Mouse (Mus musculus) megakaryocyte, adult 5-6 weeks (primary cell): Measurements from ENCODE around the gene Tmem151a. TPM values are rescaled to one million over a fixed set of nuclear protein-coding genes. Genes with fewer than 3 reads are reported as not detected.

Experiments
- ATAC-seq: 2 replicates; pipeline ENCODE4 v1.8.0; 2016; ENCODE audit warnings: mild to moderate bottlenecking, inconsistent platforms; ENCODE audit not compliant: poor library complexity, severe bottlenecking
- total RNA-seq, 2 experiments: library from RNA; stranded (forward) in 1 of 2; stranded (reverse) in 1 of 2; fragments of 153-499, 151-499 nt in 1 of 2; fragments of 221-1000, 200-1000 nt in 1 of 2; gene quantifications; 2 replicates each; pipeline versions ENCODE4 v1.2.3 to v1.2.4; 2015 to 2017

Tmem151a gene
- total RNA-seq, 2 experiments from 2014 or later, result not detected

DNA sequence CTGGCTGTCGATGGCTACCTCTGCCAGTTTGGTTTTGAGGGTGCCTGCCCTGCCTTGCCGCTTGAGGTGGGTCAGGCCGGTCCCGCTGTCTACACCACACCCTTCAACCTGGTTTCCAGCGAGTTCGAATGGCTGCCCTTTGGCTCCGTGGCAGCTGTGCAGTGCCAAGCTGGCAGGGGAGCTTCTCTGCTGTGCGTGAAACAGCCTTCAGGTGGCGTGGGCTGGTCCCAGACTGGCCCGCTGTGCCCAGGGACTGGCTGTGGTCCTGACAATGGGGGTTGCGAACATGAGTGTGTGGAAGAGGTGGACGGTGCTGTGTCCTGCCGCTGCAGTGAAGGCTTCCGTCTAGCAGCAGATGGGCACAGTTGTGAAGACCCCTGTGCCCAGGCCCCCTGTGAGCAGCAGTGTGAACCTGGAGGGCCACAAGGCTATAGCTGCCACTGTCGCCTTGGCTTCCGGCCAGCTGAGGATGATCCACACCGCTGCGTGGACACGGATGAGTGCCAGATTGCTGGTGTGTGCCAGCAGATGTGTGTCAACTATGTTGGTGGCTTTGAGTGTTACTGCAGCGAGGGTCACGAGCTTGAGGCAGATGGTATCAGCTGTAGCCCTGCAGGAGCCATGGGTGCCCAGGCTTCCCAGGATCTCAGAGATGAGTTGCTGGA lies 16.6 kb downstream of the Tmem151a start:
- no peak for ATAC-seq

DNA sequence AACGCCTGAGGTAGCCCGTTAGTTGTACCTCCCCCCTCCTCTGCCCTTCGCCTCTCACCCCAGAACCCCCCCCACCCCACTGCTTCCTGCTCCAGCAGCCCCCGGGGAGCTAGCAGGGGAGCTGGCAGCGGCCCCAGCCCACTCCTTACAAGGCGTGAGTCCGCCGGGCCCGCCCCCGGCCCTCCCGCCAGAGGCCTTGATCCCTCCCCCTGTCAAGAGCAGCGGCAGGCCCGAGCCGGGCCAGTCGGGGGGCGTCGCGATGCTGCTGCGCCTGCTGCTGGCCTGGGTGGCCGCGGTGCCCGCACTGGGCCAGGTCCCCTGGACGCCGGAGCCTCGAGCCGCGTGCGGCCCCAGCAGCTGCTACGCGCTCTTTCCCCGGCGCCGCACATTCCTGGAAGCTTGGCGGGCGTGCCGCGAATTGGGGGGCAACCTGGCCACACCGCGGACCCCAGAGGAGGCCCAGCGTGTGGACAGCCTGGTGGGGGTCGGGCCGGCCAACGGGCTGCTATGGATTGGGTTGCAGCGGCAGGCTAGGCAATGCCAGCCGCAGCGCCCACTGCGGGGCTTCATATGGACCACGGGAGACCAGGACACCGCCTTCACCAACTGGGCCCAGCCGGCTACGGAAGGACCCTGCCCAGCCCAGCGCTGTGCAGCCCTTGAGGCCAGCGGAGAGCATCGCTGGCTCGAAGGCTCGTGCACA lies 17.3 kb downstream of the Tmem151a start, which contains the start of gene Cd248:
Gene Cd248 (plus strand): TSS at position 212 of the 703 bp plus-strand sequence.
- no peak for ATAC-seq

DNA sequence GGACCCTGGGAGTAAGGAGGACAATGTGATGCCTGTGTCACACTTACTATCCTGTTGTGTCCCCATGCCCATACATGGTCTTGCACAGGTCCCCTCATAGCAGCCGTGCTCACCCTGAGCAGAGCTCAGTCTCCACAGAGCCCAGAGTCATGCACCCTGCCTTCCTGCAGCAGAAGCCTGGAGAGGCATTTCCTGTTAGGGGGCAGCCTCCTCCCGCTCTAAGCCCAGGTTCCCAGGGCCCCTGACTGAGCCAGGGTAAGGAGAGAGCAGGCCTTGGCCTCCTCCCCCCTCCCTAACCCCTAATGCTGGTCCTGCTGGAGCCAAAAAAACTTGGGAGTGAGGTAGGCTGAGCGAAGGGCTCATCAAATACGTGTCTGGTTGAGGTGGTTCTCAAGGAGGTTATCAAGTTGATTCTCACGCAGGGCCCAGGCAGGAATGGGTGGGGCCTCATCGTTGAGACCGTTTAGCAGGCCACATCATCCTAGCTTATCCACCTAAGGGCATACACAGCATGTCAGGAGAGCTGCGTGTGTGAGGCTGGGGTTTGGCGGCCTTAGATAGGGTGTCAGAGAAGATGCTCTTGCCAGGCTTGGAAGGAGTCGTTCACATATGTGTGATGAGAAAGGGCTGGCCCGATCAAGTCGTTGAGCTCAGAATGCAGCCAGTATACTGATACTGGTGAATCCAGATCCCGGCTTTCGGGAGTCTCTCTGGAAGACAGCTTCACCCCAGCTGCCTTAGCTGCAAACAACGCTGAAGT lies 18.1 kb downstream of the Tmem151a start:
- 0 out of 2 replicates have a peak, but pooled peaks have one; percentile 20 for ATAC-seq

DNA sequence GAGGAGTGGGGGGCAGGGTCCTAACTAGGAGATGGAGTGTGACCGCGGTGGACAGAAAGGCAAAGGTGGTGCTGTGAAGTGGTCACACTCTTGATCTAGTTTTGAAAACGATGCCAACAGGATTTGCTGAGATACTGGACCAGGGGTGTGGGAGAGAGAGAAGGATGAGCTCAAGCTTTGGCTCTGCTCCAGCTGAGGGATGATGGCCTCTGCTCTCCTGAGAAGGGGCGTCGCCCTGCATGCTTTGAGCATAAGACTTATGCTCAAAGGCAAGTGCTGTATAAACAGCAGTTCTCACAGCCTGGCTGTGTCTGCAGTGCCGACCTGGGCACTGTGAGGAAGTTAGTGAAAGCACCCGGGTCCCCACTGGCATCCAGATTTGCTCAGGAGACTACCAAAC lies 20.2 kb downstream of the Tmem151a start:
- ATAC-seq, result no peak

DNA sequence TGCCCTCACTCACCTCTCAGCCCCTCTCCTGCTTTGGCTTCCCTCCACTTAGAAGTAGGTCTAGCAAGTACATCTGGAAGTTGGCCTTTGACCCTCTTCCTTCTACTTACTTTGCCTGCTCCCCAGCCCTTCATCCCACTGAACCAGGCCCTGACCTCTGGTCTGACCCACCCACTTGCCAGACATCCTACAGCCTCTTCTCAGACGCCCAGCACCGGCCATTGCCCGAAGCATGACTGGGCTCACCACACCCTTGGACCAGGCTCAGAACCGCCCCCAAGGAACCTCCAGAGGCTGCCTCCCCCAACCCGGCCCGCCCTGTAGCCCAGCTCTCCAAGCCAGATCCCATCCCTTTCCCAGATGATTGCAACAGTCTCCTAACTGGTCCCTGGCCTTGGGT lies 22.9 kb downstream of the Tmem151a start:
- ATAC-seq, result no peak

DNA sequence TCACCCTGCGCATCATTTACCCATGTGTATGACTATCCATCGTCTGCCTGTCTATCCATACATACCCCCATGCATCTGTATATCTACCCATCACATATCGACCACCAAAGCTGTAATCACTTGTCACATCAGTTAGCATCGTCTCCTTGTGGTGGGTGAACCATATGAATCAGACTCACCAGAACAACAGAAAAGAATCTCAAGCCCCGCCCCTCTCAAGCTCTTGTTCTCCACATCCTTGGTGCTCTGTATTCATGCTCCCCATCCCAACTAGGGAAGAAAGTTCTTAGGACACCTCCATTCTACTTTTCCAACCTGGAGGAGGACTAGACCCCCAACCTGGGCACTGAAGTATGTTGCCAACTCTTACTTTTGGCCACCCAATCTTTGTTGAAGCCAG lies 23.3 kb downstream of the Tmem151a start:
- no peak for ATAC-seq

DNA sequence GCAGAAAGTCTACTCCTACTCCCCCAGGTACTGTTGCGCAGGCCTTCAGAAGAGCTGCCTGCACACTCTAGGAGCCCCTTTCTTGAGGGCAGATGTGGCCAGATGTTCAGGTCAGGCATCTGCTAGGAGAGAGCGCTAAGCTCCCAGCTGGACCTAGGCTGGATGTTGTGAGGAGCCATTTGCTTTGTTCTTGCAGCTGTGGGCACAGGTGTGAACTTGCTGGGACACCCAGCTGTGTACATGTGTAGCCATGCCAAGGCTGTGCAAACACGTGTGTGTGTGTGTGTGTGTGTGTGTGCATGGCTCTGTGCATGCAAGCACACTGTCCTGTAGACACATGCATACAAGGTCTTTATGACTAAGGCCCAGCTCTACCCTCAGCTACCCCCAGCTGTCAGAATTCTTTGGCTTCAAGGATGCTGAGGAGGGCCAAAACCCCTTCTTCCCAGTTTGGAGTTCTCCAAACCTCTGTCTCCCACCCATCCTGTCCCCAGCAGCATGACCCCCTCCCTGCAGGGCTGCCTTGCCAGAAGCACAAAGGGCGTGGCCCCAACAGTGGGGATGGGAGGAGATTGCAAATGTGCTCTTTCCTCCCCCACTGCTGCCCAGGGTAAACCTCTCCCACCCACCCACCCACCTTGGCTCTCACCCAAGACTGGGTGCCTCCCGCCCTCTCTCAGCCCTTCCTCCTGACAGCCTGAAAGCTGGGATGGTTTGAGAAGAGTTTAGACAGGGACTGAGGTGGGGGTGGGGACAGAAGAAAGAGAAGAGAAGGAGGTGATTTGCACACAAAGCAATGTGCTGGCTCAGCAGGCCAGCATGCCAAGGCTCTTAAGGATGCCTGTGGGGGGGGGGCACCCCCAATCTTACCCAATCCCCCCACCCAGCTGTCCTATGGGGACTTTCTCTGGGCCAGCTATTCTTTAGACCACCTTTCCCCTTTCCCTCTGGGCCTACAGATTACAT lies 24.7 kb downstream of the Tmem151a start:
- ATAC-seq, result no peak

DNA sequence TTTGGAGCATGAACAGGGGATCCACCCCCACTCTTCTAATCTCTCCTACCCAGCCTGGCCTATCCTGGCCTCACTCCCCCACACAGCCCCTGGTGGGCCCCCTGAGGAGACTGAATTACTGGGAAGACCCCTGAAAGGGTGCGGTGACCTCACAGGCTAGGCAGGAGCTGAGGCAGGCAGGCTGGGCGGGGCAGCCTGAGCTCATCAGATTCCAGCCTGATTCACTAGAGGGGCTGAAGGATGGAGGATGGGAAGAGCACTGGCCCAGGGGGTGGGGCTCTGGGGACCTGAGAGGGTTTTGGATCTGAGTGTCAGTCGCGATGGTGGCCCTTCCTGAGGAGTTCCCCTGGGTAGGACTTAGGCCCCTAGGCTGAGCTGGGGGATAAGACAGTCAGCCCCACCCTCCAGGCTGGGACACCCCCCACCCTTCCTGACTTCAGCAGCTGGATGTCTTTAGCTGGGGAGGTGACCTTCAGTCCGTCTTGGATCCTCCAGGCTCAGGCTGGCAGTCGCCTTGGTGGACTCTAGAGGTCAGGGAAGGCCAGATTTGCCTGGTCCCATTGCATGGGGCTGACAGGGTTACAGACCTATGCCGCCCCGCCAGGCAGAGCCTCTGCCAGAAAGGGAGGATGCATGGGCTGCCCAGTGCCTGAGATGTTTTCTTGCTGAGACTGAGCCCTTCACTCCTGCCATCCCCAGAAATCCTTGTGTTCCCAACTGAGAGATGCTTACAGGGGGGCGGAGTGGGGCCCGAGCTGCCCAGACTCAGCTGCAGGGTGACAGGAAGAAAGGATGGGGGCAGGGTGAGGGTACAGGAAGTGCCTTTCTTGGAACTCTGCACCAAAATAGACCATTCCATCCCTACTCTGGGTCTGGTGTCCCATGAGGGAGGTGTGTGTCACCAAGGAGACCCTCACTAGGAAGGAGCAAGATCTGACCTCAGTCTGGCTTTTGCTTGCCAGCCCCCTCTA lies 26.2 kb downstream of the Tmem151a start:
- ATAC-seq, result no peak

DNA sequence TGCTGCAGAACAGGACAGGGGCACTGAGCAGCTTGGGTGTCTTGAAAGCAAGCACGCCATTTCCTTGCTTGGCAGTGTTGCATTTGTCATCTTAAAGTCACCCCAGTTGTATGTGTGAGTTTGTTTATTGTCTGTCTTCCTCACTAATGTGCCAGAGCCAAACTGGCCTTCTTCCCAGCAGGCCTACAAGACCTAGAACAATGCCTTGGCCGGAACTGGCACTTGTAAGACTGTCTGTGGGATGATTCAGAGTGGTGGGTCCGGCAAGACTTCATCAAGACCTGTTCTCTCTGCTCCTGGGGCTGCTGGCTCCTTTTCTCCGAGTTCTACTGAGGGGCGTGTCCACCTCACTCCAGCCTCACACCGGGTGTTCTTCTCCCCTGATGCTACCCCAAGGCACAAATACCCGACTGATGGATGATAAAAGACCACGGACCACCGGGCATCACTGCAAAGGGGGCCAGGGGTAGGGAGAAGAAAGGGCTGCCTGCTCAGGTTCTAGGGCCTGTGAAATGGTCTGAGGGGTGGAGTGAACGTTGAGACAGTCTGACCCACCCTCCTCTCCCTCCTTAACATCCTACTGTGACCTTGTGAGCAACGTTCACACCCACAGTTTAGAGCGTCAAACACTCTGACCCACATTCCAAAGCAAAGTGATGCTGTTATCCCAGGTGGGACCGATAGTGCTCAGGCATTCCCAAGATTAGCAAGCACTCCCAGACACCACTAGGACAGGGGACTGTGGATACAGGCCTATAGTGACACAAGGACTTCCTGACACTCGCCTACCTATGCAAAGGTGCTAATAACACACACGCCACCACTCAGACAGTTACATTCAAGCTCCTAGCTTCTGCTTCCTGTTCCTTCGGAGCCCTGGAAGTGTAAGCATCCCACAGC lies 27.2 kb downstream of the Tmem151a start:
- no peak for ATAC-seq

DNA sequence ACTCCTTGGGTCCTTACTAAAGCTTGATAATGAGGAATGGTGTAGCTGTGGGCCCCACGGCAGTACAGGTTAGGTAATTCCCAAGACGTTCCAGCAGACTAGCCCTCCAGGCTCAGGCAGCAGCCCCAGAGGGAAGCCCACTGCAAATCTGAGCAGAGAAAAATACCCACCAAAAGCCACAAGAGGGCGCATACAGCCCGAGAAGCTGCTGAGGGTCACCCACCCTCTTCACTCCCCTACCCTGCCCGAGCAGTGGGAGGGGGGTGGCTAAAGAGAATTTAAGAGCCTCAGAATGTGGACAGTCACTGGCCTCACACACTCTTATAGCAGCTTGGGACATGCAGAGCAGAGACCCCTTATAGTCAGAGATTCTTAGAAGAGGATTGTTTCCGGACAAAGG lies 29.1 kb downstream of the Tmem151a start:
- no peak for ATAC-seq

DNA sequence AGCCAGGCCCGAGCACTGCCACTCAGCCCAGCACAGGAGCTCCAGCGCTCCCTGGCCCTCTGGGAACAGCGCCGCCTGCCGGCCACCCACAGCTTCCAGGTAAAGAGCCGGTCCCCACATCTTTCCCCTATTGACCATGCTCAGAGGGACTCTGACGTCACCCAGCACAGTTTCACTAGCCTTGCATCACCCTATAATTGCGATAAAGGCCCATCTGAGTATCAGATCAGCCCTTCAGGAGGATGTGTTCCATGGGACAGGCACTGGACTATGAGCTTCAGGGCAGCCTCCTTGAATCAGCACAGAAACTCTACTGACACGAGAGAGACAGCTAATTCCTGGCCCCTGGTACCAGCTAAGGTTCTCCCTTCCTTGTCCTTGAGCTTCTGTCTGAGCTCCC lies 31.4 kb downstream of the Tmem151a start:
- ATAC-seq, result peak; percentile 68

DNA sequence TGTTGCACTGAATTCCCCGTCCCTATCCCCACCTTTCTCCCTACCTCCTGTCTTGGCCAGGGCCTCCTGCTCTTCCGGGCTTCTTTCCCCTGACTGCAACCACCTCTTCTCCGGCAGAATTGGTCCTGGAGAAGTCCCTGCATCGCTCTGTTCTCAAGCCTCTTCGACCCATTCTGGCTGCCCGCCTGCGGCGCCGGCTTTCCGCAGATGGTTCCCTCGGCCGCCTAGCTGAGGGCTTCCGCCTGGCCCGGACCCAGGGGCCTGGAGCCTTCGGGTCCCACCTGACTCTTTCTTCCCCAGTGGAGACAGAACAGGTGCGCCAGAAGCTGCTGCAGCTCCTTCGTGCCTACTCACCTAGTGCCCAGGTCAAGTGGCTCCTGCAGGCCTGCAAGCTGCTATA lies 32.5 kb downstream of the Tmem151a start:
- no peak for ATAC-seq

DNA sequence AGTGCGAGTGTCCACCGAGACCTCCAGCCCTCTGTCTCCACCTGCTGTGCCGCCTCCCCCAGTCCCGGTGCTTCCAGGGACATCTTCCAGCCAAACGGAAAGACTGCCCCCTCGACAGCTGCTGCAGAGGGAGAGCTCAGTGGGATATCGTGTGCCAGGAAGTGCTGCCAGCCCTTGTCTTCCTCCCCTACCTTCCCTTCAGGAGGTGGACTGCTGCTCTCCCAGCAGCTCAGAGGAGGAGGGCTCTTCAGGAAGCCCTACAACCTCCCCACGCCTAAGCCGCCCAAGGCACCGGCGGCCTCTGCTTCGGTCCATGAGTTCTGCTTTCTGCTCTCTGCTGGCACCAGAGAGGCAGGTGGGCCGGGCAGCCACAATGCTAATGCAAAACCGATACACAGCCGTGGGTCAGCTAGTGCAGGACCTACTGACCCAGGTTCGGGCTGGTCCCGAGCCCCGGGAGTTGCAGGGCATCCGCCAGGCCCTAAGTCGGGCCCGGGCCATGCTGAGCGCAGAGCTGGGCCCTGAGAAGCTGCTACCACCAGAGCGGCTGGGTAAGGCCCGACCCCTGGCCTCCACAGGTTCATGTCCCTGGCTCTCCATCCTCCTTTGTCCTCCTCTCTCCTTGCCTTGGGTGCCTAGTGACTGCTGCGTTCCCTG lies 33.0 kb downstream of the Tmem151a start:
- ATAC-seq, result no peak

DNA sequence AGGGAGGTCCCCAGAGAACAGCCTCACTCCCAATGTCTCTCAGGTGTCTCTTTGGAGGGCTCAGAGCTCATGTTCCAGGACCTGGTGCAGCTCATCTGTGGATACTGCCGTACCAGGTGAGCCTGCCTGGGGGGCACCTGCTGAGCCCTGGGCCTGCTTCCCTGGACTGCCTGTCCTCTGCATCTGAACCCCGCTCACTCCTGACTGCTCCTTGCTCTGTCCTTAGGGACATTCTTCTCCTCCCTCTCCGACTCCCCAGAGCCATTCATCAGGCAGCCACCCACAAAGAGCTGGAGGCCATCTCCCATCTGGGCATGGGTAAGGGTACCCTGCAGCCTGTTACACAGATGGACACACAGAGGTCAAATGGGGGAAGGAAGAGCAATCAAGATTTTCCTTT lies 33.8 kb downstream of the Tmem151a start:
- ATAC-seq, result no peak

DNA sequence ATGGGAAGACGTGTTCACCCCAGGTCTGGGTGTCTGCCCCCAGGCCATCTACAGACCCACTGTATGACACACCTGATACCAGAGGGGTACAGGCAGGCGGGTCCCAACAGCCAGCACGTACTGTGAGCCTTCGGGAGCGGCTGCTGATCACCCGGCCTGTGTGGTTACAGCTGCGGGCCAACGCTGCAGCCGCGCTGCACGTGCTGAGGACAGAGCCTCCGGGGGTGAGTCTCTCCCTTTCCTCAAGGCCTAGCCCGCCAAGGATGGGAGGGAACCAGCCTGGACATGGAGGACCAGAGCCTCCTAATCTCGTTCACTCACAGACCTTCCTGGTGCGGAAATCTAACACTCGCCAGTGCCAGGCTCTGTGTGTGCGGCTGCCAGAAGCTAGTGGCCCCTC lies 34.3 kb downstream of the Tmem151a start:
- ATAC-seq, result no peak

DNA sequence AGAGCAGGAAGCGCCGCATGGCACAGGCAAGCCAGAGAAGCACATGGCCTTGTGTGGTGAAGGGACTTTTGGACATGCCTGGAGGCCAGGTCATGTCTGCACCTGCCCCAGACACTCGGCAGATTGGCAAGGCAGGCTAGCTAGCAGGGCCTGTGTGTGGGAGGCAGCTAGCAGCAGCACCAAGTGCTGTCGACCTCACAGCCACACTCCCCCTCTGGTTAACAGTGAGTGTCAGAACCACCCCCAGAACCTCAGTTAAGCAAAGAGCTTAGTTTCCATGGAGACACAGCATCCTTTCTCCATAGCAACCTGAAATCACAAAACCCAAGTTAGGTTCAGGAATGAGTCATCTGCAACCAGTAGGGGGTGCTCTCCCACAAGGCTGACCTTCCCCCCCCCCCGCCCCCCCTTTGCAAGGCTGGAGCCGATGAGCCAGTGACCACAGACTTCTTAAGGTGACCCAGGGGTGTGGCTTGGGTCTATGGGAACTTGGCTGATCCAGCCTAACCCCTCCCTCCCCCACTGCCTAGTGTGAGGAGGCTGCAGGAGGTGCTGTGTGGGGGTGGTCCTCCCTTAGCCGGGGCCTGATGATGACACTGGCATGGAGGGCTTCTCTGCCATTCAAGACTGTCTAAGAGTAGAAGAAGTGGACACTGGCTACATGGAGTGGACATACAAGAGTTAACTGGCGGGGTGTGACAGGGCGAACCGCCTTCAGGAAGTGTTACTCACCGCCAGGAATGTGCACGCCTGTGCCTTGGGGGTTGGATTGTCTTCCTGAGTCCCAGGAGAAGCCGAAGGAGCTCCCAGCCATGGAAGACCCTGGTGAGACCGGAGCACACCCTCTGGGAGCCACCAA lies 35.1 kb downstream of the Tmem151a start, which contains the start of gene Rin1:
Gene Rin1 (plus strand): TSS at position 435 of the 859 bp plus-strand sequence.
- no peak for ATAC-seq

DNA sequence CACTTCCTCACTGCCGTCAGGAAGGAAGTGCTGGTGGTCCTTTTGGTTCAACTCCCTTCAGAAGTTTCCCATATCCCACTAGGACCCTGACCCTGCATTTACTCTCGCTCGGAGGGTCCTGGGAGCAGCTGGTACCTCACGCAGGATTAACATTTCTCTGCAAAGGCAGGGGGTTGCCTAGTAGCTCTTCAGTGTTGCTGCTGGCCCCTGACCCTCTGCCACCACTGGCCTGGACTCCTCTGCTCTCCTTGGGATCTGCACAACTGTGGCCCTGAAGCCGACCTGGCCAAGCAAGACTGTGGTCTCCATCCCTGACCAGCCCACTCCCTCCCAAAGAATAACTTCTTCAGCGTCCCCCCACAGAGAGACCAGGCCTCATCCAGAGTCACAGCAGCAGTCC lies 36.0 kb downstream of the Tmem151a start:
- ATAC-seq, result no peak
